Mouse (Mus musculus) hindbrain, embryonic 12.5 days (tissue): ENCODE data around the gene Olfr148. TPM values are rescaled to one million over a fixed set of nuclear protein-coding genes. Genes with fewer than 3 reads are reported as not detected.

Experiments used
- ATAC-seq: fragments of 200-750 bp; cut with Nextera tagmentation; 2 replicates; pipeline ENCODE4 v1.8.0; 2017; ENCODE audit warnings: moderate TSS enrichment; ENCODE audit not compliant: low FRiP score
- H3K27ac ChIP-seq: fragments of 300-500 bp; sonication (generic); 2 replicates; pipeline ENCODE4 v1.5.1; 2016; ENCODE audit warnings: mild to moderate bottlenecking
- H3K27me3 ChIP-seq: fragments of 300-500 bp; sonication (generic); 2 replicates; pipeline ENCODE4 v1.6.1; 2016; ENCODE audit warnings: mild to moderate bottlenecking
- H3K36me3 ChIP-seq: fragments of 300-500 bp; sonication (generic); 2 replicates; pipeline ENCODE4 v1.6.1; 2016; ENCODE audit warnings: mild to moderate bottlenecking
- H3K4me1 ChIP-seq: fragments of 300-500 bp; sonication (generic); 2 replicates; pipeline ENCODE4 v1.6.1; 2016
- H3K4me2 ChIP-seq: fragments of 300-500 bp; sonication (generic); replicated peaks from 2 replicates; pipeline ENCODE4 v1.6.1; 2016; ENCODE audit warnings: mild to moderate bottlenecking
- H3K4me3 ChIP-seq: fragments of 300-500 bp; sonication (generic); 2 replicates; pipeline ENCODE4 v1.5.1; 2016; ENCODE audit warnings: mild to moderate bottlenecking
- H3K9ac ChIP-seq: fragments of 300-500 bp; sonication (generic); 2 replicates; pipeline ENCODE4 v1.6.1; 2016; ENCODE audit warnings: mild to moderate bottlenecking, moderate library complexity
- H3K9me3 ChIP-seq: fragments of 300-500 bp; sonication (generic); replicated peaks from 2 replicates; pipeline ENCODE4 v1.6.1; 2016; ENCODE audit warnings: mild to moderate bottlenecking
- WGBS: fragments of 180-500 bp; shearing (Covaris S2); methylation state at CpG from one replicate; pipeline ENCODE4 v1.1.7; 2016; 5-methylcytosine and 5-hydroxymethylcytosine counted together
- polyA plus RNA-seq: library from polyadenylated mRNA; unstranded; fragments of >200 nt; fragmentation: Nextera tagmentation; extraction: Ambion mirVana; gene quantifications from 2 replicates; pipeline ENCODE4 v1.2.1, GENCODE M21; 2016

Olfr148 gene
- polyA plus RNA-seq, 1 experiment from 2014 or later: not detected

- Histone ChIP-seq H3K4me1 (no peaks in the 10 kb centered on the region), H3K9me3 (no peaks in the 10 kb centered on the region), H3K36me3 (no peaks in the 10 kb centered on the region), H3K27ac (no peak overlapping the region), H3K9ac (no peak overlapping the region), H3K4me2 (no peak overlapping the region), H3K27me3 (no peaks in the 10 kb centered on the region), H3K4me3 (no peak overlapping the region)
- 31% methylated on average over 4 of the region's 4 CpGs for WGBS
- no peak for ATAC-seq
Measured at GRCm38 (mm10) chr9:39633913-39634594, 23.6 kb downstream of the Olfr148 start.

DNA sequence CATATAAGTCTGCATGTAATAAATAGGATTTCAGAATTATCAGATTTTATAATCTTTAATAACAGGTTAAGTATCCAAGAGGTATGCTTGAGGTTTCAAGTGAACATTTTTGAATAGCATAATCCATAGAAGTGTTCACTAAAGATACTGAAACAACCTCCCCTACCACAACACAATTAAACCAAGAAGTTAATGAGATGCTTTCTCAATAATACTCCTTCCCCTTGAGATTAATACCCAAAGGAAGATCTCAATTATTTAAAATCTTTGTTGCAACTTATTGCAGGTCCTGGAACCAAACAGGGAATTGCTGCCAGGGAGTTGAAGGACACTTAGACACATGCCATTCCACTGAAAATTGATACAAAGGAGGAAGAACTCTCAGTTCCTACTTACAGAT, 34.3 kb downstream of the Olfr148 start, which contains the start of gene Olfr961:
Olfr961 (plus strand) TSS at position 301 of the 400 bp plus-strand sequence.
- H3K36me3 ChIP-seq: no peaks in the 10 kb centered on the region
- H3K9ac ChIP-seq: no peak within 1 kb of the TSS
- H3K27ac ChIP-seq: no peak within 1 kb of the TSS
- H3K4me3 ChIP-seq: no peak within 1 kb of the TSS
- H3K27me3 ChIP-seq: no peaks in the 10 kb centered on the region
- H3K4me1 ChIP-seq: no peaks in the 10 kb centered on the region
- H3K4me2 ChIP-seq: no peak within 1 kb of the TSS
- no peaks in the 10 kb centered on the region for H3K9me3 ChIP-seq
- ATAC-seq: no peak

DNA sequence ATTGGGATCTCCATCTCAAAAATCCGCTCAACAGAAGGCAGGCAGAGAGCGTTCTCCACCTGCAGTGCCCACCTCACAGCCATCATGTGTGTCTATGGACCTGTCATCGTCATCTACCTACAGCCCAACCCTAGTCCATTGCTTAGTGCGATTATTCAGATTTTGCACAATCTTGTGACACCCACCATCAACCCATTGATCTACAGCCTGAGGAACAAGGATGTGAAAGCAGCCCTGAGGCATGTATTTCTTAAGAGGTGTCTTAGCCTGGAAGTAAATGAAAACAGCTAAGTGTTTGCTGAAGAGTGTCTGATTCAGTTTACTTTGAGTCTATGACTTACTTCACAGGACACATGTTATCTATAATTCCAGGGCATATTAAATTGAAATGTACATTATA, 36.9 kb downstream of the Olfr148 start:
- Histone ChIP-seq H3K9ac (no peak overlapping the region), H3K27ac (no peak overlapping the region), H3K27me3 (no peaks in the 10 kb centered on the region), H3K9me3 (no peaks in the 10 kb centered on the region), H3K4me1 (no peaks in the 10 kb centered on the region), H3K36me3 (no peaks in the 10 kb centered on the region), H3K4me2 (no peak overlapping the region), H3K4me3 (no peak overlapping the region)
- WGBS: 92% methylated on average over 4 of the region's 4 CpGs
- no peak for ATAC-seq

DNA sequence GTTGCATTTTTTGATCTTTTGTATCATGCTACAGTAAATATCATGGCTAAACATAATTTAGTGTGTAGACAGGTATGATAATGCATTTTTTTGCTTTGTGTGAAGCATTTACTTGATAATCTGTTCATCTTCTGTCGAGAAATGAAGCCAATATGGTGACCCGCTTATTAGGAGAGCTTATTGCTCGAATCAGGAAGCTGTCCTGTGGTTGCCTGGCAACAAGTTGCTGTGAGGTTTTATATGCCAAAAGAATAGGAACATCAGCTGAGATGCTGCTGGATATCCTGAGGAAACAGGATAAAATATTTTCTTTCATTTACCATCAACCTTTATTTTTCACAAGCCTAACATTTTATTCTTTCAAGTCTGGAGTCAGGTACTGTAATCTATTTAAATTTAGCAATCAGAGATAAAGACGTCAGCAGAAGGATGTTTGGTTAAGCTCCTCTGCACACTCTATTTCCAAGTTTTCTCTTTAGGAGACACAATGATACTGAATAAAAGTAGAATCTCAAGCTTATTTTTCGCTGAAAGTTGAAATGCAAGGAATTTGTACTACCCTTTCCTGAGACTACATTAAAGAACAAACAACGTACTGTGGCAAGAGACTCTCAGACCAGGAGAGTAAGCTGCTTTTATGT, 44.4 kb downstream of the Olfr148 start:
- no peaks in the 10 kb centered on the region for H3K27me3 ChIP-seq
- no peak overlapping the region for H3K4me3 ChIP-seq
- no peaks in the 10 kb centered on the region for H3K36me3 ChIP-seq
- no peak overlapping the region for H3K9ac ChIP-seq
- no peaks in the 10 kb centered on the region for H3K4me1 ChIP-seq
- H3K4me2 ChIP-seq: no peak overlapping the region
- WGBS: 72% methylated on average over 6 of the region's 6 CpGs
- no peak for ATAC-seq
- H3K27ac ChIP-seq: no peak overlapping the region
- H3K9me3 ChIP-seq: no peaks in the 10 kb centered on the region

Other genes starting within 250 kb of the Olfr148 start
- gene Olfr951, start 223.2 kb upstream of the Olfr148 start, polyA plus RNA-seq: not detected in 2 replicates
- not detected in 2 replicates for gene Olfr952, start 183.5 kb upstream of the Olfr148 start, polyA plus RNA-seq
- not detected in 2 replicates for gene Olfr954, start 154.0 kb upstream of the Olfr148 start, polyA plus RNA-seq
- not detected in 2 replicates for gene Olfr955, start 138.7 kb upstream of the Olfr148 start, polyA plus RNA-seq
- not detected in 2 replicates for gene Olfr44, start 116.7 kb upstream of the Olfr148 start, polyA plus RNA-seq
- not detected in 2 replicates for gene Olfr957, start 94.8 kb upstream of the Olfr148 start, polyA plus RNA-seq
- gene Olfr958, start 56.6 kb upstream of the Olfr148 start, polyA plus RNA-seq: not detected in 2 replicates
- gene Olfr959, start 35.1 kb upstream of the Olfr148 start, polyA plus RNA-seq: not detected in 2 replicates
- gene AW551984, start 6.3 kb upstream of the Olfr148 start, polyA plus RNA-seq: 30.6 and 34.7 TPM in 2 replicates
- gene Olfr960, start 10.7 kb downstream of the Olfr148 start, polyA plus RNA-seq: not detected in 2 replicates
- gene Olfr961, start 34.4 kb downstream of the Olfr148 start, polyA plus RNA-seq: not detected in 2 replicates
- not detected in 2 replicates for gene Olfr963, start 56.5 kb downstream of the Olfr148 start, polyA plus RNA-seq
- gene Olfr149, start 96.5 kb downstream of the Olfr148 start, polyA plus RNA-seq: not detected in 2 replicates
- gene Olfr965, start 100.7 kb downstream of the Olfr148 start, polyA plus RNA-seq: not detected in 2 replicates
- not detected in 2 replicates for gene Olfr150, start 120.3 kb downstream of the Olfr148 start, polyA plus RNA-seq
- not detected in 2 replicates for gene Olfr967, start 135.6 kb downstream of the Olfr148 start, polyA plus RNA-seq
- not detected in 2 replicates for gene Olfr968, start 172.6 kb downstream of the Olfr148 start, polyA plus RNA-seq
- not detected in 2 replicates for gene Olfr969, start 180.3 kb downstream of the Olfr148 start, polyA plus RNA-seq
- not detected in 2 replicates for gene Olfr970, start 198.2 kb downstream of the Olfr148 start, polyA plus RNA-seq
- gene Olfr971, start 226.2 kb downstream of the Olfr148 start, polyA plus RNA-seq: not detected in 2 replicates